Mouse (Mus musculus) testis, postnatal 10 days (tissue): ENCODE measurements around the gene Ccdc144b.

Experiments used
- DNase-seq: peaks from one replicate; pipeline ENCODE4 v3.0.0; 2021; ENCODE audit warnings: low spot score

The Ccdc144b gene

GRCm38 (mm10) chr3:36053447-36053846 lies at the start of gene Ccdc144b:
Gene Ccdc144b, minus strand, starts transcription at chr3:36053547.
- no peak for DNase-seq

- DNase-seq: no peak
These were observed 42.0 kb upstream of the Ccdc144b start for GRCm38 (mm10) chr3:36095371-36095770.

GRCm38 (mm10) chr3:36087591-36087990 lies 34.2 kb upstream of the Ccdc144b start:
- no peak for DNase-seq

- no peak for DNase-seq
These were observed 32.0 kb upstream of the Ccdc144b start for GRCm38 (mm10) chr3:36085394-36085793.

GRCm38 (mm10) chr3:36083381-36083780 lies 30.0 kb upstream of the Ccdc144b start:
- no peak for DNase-seq

- DNase-seq: no peak
These were observed 29.5 kb upstream of the Ccdc144b start for GRCm38 (mm10) chr3:36082843-36083242.

GRCm38 (mm10) chr3:36080741-36081140 lies 27.4 kb upstream of the Ccdc144b start:
- DNase-seq: no peak

- DNase-seq: no peak
These were observed 26.5 kb upstream of the Ccdc144b start for GRCm38 (mm10) chr3:36079886-36080285.

- DNase-seq: no peak
These were observed 24.0 kb upstream of the Ccdc144b start for GRCm38 (mm10) chr3:36077386-36077785.

- DNase-seq: no peak
These were observed 22.1 kb upstream of the Ccdc144b start for GRCm38 (mm10) chr3:36075466-36075865.

GRCm38 (mm10) chr3:36074231-36074630 lies 20.9 kb upstream of the Ccdc144b start:
- no peak for DNase-seq

GRCm38 (mm10) chr3:36071047-36071446 lies 17.7 kb upstream of the Ccdc144b start:
- DNase-seq: no peak

GRCm38 (mm10) chr3:36070436-36070835 lies 17.1 kb upstream of the Ccdc144b start:
- no peak for DNase-seq

GRCm38 (mm10) chr3:36067731-36068130 lies 14.4 kb upstream of the Ccdc144b start:
- no peak for DNase-seq

- peak; percentile 95 for DNase-seq
These were observed 12.7 kb upstream of the Ccdc144b start, which contains the start of gene Acad9 for GRCm38 (mm10) chr3:36065843-36066651. Gene Acad9, plus strand, starts transcription at chr3:36065979.

- no peak for DNase-seq
These were observed 11.8 kb upstream of the Ccdc144b start for GRCm38 (mm10) chr3:36065166-36065565.

GRCm38 (mm10) chr3:36064592-36065061 lies 11.3 kb upstream of the Ccdc144b start:
- DNase-seq: no peak

- DNase-seq: peak; percentile 80
These were observed 6.9 kb upstream of the Ccdc144b start for GRCm38 (mm10) chr3:36060096-36060850.

GRCm38 (mm10) chr3:36049106-36049505 lies 4.2 kb downstream of the Ccdc144b start:
- DNase-seq: no peak

- DNase-seq: no peak
These were observed 8.3 kb downstream of the Ccdc144b start for GRCm38 (mm10) chr3:36045086-36045485.

- no peak for DNase-seq
These were observed 8.8 kb downstream of the Ccdc144b start for GRCm38 (mm10) chr3:36044520-36044919.

- no peak for DNase-seq
These were observed 21.4 kb downstream of the Ccdc144b start for GRCm38 (mm10) chr3:36031740-36032510.
